Mouse (Mus musculus) layer of hippocampus, postnatal 25 days (tissue): ENCODE results near the gene Vstm5. TPM values are rescaled to one million over a fixed set of nuclear protein-coding genes. Genes with fewer than 3 reads are reported as not detected.
A peak's percentile ranks its signal among the peaks of the same experiment; 100 is the strongest.
"Not testable (repeated sequence)": the region's sequence is repeated elsewhere in the genome, so short reads cannot be mapped to it uniquely, and the experiment has no call there.

Experiments used
- DNase-seq, 2 experiments: peaks; one replicate each; pipeline ENCODE4 v3.0.0; 2022; ENCODE audit warnings: mixed read lengths in 2 of 2, low spot score in 1 of 2; ENCODE audit errors: extremely low spot score in 1 of 2
- total RNA-seq, 2 experiments: library from RNA; stranded (reverse); gene quantifications; 2 replicates each; pipeline ENCODE4 v1.2.3; 2021

The Vstm5 gene
- 1 to 10 TPM; 6.0 to 6.6 TPM for total RNA-seq

GRCm38 (mm10) chr9:15239042-15239925 lies at the start of gene Vstm5:
Vstm5 (plus strand) TSS chr9:15239045.
- DNase-seq: peak; percentile 24 to 30

DNA sequence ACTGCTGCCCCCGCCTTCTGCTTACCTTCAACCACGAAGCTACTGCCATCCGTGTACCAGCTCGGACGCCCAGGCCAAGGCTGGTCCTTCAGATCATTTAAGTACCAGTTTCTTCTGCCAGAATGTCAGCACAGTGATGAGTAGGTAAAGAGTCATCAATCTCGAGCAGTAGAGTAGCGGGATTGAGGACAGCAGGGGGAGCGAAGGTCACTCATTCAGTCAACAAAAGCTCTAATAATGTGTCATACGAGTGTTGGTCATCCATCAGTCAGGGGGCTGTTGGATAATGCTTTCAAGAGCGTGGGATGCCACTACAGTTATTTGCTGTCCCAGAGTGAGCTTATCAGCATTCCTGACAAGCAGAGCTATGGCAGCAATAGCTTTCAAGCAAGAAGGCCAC lies 44.0 kb upstream of the Vstm5 start:
- not testable (repeated sequence) for DNase-seq

GRCm38 (mm10) chr9:15206631-15207030 lies 32.2 kb upstream of the Vstm5 start:
- no peak for DNase-seq

- DNase-seq: peak in 1 of 2 experiments; percentile 7
These were observed 29.5 kb upstream of the Vstm5 start for GRCm38 (mm10) chr9:15209320-15209719.

GRCm38 (mm10) chr9:15211876-15212275 lies 27.0 kb upstream of the Vstm5 start:
- DNase-seq: peak in 1 of 2 experiments; percentile 4

- no peak for DNase-seq
These were observed 25.1 kb upstream of the Vstm5 start for GRCm38 (mm10) chr9:15213695-15214094.

DNA sequence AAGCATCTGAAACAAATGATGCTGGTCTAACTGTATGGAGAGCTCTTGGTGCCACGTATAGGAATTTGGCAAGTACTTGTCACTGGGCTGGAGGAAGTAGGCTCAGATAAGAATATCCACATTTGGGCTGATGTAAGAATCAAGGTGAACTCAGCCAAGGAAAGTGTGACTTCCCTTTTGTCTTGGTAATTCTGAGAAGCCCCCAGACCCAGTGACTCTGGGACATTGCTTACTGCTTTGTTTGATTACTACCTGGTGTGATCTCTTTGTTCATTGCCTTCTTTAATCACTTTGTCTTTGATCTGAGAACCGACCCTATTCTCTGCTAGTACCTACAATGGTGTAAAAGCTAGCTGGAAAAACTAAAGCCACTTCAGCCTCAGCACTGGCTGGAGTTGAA lies 13.9 kb upstream of the Vstm5 start:
- no peak for DNase-seq

DNA sequence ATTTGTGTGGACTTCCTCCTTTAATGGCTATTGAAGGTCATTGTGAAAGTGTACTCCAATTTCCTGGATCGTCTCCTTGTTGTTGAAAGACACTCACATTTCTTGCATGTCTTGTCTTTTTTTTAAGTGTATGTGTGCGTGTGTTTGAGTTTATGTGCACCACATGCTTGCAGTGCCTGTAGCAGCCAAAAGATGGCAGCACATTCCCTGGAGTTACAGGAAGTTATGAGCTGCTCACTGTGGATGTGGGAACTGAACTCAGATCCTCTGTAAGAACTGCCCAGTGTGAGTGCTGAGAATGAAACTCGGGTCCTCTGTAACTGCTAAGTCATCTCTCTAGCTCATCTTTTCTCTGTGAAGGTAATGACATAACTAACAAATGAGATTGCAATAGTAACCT lies 6.4 kb upstream of the Vstm5 start:
- no peak for DNase-seq

GRCm38 (mm10) chr9:15233604-15234003 lies 5.2 kb upstream of the Vstm5 start:
- no peak for DNase-seq

GRCm38 (mm10) chr9:15235986-15236385 lies 2.9 kb upstream of the Vstm5 start:
- DNase-seq: no peak

- no peak for DNase-seq
These were observed 1.1 kb upstream of the Vstm5 start for GRCm38 (mm10) chr9:15237516-15238296.

- DNase-seq: no peak
These were observed 401 bp upstream of the Vstm5 start for GRCm38 (mm10) chr9:15238297-15238990.

- DNase-seq: no peak
These were observed 1.2 kb downstream of the Vstm5 start for GRCm38 (mm10) chr9:15240006-15240405.

DNA sequence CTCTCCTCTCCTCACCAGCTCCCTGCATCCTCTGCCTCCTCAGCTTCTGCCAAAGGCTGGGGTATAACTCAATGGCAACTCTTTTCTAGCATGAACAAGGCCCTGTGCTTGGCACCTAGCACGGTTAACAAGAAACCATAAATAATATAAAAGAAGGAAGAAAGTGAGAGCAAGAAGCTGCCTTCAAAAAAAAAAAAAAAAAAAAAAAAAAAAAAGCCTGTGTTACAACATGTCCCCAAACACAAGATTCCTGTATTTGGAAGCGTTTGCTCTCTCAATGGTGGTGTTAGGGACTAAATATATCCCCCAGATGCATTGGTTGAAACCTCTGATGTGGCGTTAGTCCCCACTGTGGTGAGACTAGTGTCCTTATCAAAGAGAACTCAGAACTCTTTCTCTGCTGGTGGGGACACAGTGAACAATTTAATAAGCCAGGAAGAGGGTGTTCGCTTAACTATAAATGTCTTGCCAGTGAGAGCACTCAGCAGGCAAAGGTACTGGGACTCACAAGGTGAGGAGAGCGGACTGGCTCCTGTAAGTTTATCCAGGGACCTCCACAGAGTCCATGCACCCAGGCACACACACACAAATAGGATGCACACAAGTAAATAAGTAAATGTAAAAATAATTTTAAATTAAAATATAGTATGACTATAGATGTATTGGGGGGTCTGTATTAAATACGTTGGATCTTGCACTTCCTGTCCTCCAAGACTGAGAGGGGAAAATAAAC lies 2.2 kb downstream of the Vstm5 start:
- DNase-seq: no peak

GRCm38 (mm10) chr9:15241596-15241939 lies 2.7 kb downstream of the Vstm5 start:
- peak in 1 of 2 experiments; percentile 57 for DNase-seq

DNA sequence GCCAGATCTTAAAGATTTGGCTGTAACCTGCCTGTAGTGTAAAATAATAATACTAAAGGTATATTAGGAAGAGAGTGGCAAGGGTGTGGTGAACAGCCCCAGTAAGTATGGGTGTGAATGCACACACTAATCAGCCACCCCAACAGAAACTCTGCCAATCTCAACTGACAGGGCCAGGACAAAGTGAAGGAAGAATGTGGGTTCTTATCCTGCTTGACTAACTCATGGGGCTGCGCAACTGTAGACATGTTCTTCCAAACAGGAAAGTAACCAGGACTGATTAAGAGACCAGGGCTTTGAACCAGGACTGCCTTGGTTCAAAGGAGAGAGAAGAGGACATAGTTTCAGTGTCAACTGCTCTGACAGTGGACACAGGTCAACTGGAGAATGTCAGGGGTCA lies 3.3 kb downstream of the Vstm5 start:
- DNase-seq: no peak

GRCm38 (mm10) chr9:15245319-15246075 lies 6.7 kb downstream of the Vstm5 start:
- no peak for DNase-seq

DNA sequence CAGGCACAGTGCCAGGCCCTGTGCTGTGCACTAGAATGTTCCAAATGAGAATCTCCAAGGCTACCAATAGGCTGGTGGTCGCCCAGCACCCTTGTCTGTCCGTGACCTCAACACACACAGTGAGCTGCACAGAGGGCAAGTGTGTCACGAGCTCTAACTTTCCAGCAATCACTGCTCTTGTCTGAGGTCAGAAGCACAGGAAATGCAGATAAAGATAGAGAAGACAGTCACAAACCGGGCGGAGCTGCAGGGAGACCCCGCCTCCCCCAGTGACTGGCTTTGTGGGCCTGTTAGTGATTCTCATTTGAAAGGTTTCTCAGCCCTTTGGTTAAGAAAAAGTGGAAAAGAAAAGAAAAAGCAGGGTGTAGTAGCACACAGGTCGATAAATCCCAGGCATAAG lies 11.5 kb downstream of the Vstm5 start:
- no peak for DNase-seq

DNA sequence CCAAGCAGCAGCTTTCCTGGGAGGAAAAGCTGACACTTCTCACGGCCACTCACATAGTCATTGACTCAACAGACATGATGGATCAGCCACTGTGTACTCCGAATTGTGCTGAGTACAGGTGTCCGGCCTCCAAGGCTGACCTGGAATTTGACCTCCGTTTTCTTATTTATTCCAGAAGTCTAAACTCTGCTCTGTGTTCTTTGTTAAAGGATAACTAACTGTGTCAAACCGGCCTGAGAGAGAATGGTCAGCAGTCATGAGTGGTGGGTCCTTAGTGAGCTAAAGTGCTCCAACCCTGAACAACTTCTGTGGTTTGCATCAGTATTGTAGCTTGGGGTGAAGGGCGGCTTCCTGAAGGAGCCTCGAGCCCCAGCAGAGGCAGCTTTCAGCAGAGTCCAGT lies 13.4 kb downstream of the Vstm5 start:
- no peak for DNase-seq

GRCm38 (mm10) chr9:15254501-15254900 lies 15.7 kb downstream of the Vstm5 start:
- DNase-seq: no peak
